Mouse (Mus musculus) erythroblast, embryonic 14.5 days (primary cell): ENCODE measurements around the gene Pxdc1.

Experiments used
- GATA1 ChIP-seq: IDR thresholded peaks from 2 replicates; pipeline ENCODE4 v1.6.1; 2012; ENCODE audit warnings: low read length, inconsistent platforms, mixed read lengths
- TAL1 ChIP-seq: IDR thresholded peaks from 3 replicates; pipeline ENCODE4 v1.6.1; 2012; ENCODE audit warnings: low read length, inconsistent platforms, mixed read lengths

DNA sequence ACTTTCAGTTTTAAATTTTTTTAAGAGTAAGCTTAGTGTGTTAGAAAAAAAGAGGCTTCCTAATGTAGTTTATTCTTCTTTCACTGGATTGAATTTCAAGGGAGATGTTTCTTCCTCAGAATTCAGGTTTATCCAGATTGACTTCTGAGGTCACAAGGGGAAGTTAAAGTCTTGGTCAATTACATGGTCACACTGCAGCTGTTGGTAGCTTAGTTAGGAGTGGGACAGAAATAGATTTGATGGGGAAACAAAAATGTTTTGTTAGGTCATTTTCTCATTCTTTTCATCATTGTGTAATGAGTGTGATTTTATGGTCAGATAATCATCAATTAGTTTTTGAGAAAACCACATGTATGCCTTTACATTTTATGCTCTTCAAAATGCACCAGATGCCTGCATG is 56.5 kb downstream of the Pxdc1 start:
- TF ChIP-seq GATA1, result no peak
- TF ChIP-seq TAL1, result no peak
